Mouse (Mus musculus) MEL (cell line): ENCODE results near the gene Ddx49. TPM values are rescaled to one million over a fixed set of nuclear protein-coding genes. Genes with fewer than 3 reads are reported as not detected.

ENCODE experiments used
- DNase-seq: peaks from one replicate; pipeline ENCODE4 v3.0.0; 2011; ENCODE audit warnings: low read depth, low spot score
- H3K27ac ChIP-seq: 2 replicates; pipeline ENCODE4 v1.5.1; 2012; ENCODE audit warnings: low read depth, mild to moderate bottlenecking, control low read depth, low read length, moderate library complexity; ENCODE audit not compliant: control insufficient read depth
- H3K27me3 ChIP-seq, 2 experiments: fragments of 150-350 bp in 1 of 2; sonication (generic) in 1 of 2; 2 replicates each; pipeline ENCODE4 v1.6.1; 2012; ENCODE audit warnings: low read length in 2 of 2, mild to moderate bottlenecking in 2 of 2, improper control_type of control experiment in 1 of 2, moderate library complexity in 1 of 2; ENCODE audit not compliant: insufficient read depth in 2 of 2, control insufficient read depth in 1 of 2
- H3K36me3 ChIP-seq, 2 experiments: 2 replicates each; pipeline ENCODE4 v1.6.1; 2012 to 2014; ENCODE audit warnings: low read length in 2 of 2, improper control_type of control experiment in 1 of 2, inconsistent platforms in 1 of 2, mild to moderate bottlenecking in 1 of 2; ENCODE audit not compliant: insufficient read depth in 2 of 2, control insufficient read depth in 1 of 2
- H3K4me1 ChIP-seq, 2 experiments: fragments of 150-350 bp in 1 of 2; sonication (generic) in 1 of 2; 2 replicates each; pipeline ENCODE4 v1.6.1; 2012; ENCODE audit warnings: low read length in 2 of 2, improper control_type of control experiment in 1 of 2, mild to moderate bottlenecking in 1 of 2; ENCODE audit not compliant: insufficient read depth in 2 of 2, control insufficient read depth in 1 of 2
- H3K4me3 ChIP-seq, 2 experiments: fragments of 150-350 bp in 1 of 2; sonication (generic) in 1 of 2; 2 replicates each; pipeline ENCODE4 v1.5.1; 2012; ENCODE audit warnings: low read depth in 2 of 2, low read length in 2 of 2, mild to moderate bottlenecking in 2 of 2, moderate library complexity in 2 of 2, control low read depth in 1 of 2, improper control_type of control experiment in 1 of 2; ENCODE audit not compliant: control insufficient read depth in 1 of 2, insufficient read depth in 1 of 2
- H3K79me2 ChIP-seq: 2 replicates; pipeline ENCODE4 v1.6.1; 2012; ENCODE audit warnings: mild to moderate bottlenecking, low read length, moderate library complexity; ENCODE audit not compliant: control insufficient read depth, poor library complexity, insufficient read depth
- H3K9ac ChIP-seq: 2 replicates; pipeline ENCODE4 v1.6.1; 2012; ENCODE audit warnings: low read depth, mild to moderate bottlenecking, control low read depth, low read length, moderate library complexity; ENCODE audit not compliant: control insufficient read depth, poor library complexity, severe bottlenecking
- H3K9me3 ChIP-seq: fragments of 150-350 bp; sonication (generic); replicated peaks from 2 replicates; pipeline ENCODE4 v1.6.1; 2012; ENCODE audit warnings: mild to moderate bottlenecking, low read length, improper control_type of control experiment, moderate library complexity; ENCODE audit not compliant: insufficient read depth
- E2F4 ChIP-seq: IDR thresholded peaks from 2 replicates; pipeline ENCODE4 v1.6.1; 2011; ENCODE audit warnings: low read depth, low read length, improper control_type of control experiment, borderline replicate concordance
- ELF1 ChIP-seq: IDR thresholded peaks from 2 replicates; pipeline ENCODE4 v1.6.1; 2014; ENCODE audit warnings: low read depth, mild to moderate bottlenecking, inconsistent platforms, low read length, improper control_type of control experiment, moderate library complexity
- EP300 ChIP-seq, 2 experiments: IDR thresholded peaks; 2 replicates each; pipeline ENCODE4 v1.6.1; 2011; ENCODE audit warnings: improper control_type of control experiment in 2 of 2, low read length in 2 of 2, low read depth in 1 of 2, mild to moderate bottlenecking in 1 of 2
- ETS1 ChIP-seq: IDR thresholded peaks from 2 replicates; pipeline ENCODE4 v1.6.1; 2012; ENCODE audit warnings: low read depth, mild to moderate bottlenecking, inconsistent platforms, low read length, improper control_type of control experiment, moderate library complexity
- GATA1 ChIP-seq: IDR thresholded peaks from 2 replicates; pipeline ENCODE4 v1.6.1; 2011; ENCODE audit warnings: low read depth, low read length, improper control_type of control experiment
- HCFC1 ChIP-seq: IDR thresholded peaks from 2 replicates; pipeline ENCODE4 v1.6.1; 2012; ENCODE audit warnings: low read depth, mild to moderate bottlenecking, inconsistent platforms, low read length, improper control_type of control experiment, moderate library complexity
- MAX ChIP-seq: IDR thresholded peaks from 2 replicates; pipeline ENCODE4 v1.6.1; 2011; ENCODE audit warnings: low read length, improper control_type of control experiment
- MXI1 ChIP-seq: IDR thresholded peaks from 2 replicates; pipeline ENCODE4 v1.6.1; 2011; ENCODE audit warnings: mild to moderate bottlenecking, low read depth, low read length, improper control_type of control experiment
- MYB ChIP-seq: IDR thresholded peaks from 2 replicates; pipeline ENCODE4 v1.6.1; 2011; ENCODE audit warnings: mild to moderate bottlenecking, low read depth, low read length, improper control_type of control experiment
- NRF1 ChIP-seq: IDR thresholded peaks from 2 replicates; pipeline ENCODE4 v1.6.1; 2014; ENCODE audit warnings: low read depth, mild to moderate bottlenecking, inconsistent platforms, low read length, improper control_type of control experiment, moderate library complexity; ENCODE audit not compliant: poor library complexity, insufficient read depth, severe bottlenecking
- POLR2A ChIP-seq, 2 experiments: IDR thresholded peaks; 2 replicates each; pipeline ENCODE4 v1.6.1; 2011 to 2012; ENCODE audit warnings: low read length in 2 of 2, mild to moderate bottlenecking in 2 of 2, control low read depth in 1 of 2, improper control_type of control experiment in 1 of 2, low read depth in 1 of 2, moderate library complexity in 1 of 2; ENCODE audit not compliant: control insufficient read depth in 1 of 2, insufficient read depth in 1 of 2, poor library complexity in 1 of 2
- POLR2AphosphoS5 ChIP-seq: IDR thresholded peaks from 2 replicates; pipeline ENCODE4 v1.6.1; 2012; ENCODE audit warnings: low read depth, borderline replicate concordance, mild to moderate bottlenecking, inconsistent platforms, low read length, moderate library complexity, mixed read lengths
- RCOR1 ChIP-seq: IDR thresholded peaks from 2 replicates; pipeline ENCODE4 v1.6.1; 2012; ENCODE audit warnings: low read depth, mild to moderate bottlenecking, inconsistent platforms, low read length, improper control_type of control experiment
- TBP ChIP-seq: IDR thresholded peaks from 2 replicates; pipeline ENCODE4 v1.8.0; 2011; ENCODE audit warnings: low read depth, low read length, improper control_type of control experiment
- UBTF ChIP-seq: IDR thresholded peaks from 2 replicates; pipeline ENCODE4 v1.6.1; 2012; ENCODE audit warnings: low read depth, mild to moderate bottlenecking, inconsistent platforms, low read length, improper control_type of control experiment, moderate library complexity, borderline replicate concordance; ENCODE audit not compliant: insufficient read depth
- USF2 ChIP-seq, 2 experiments: IDR thresholded peaks; 2 replicates each; pipeline ENCODE4 v1.6.1; 2011 to 2012; ENCODE audit warnings: improper control_type of control experiment in 2 of 2, low read length in 2 of 2, borderline replicate concordance in 1 of 2, inconsistent platforms in 1 of 2, low read depth in 1 of 2, mild to moderate bottlenecking in 1 of 2; ENCODE audit not compliant: insufficient read depth in 1 of 2
- ZC3H11A ChIP-seq: IDR thresholded peaks from 2 replicates; pipeline ENCODE4 v1.6.1; 2012; ENCODE audit warnings: low read depth, mild to moderate bottlenecking, inconsistent platforms, low read length, improper control_type of control experiment
- ZKSCAN1 ChIP-seq: IDR thresholded peaks from 2 replicates; pipeline ENCODE4 v1.6.1; 2012; ENCODE audit warnings: low read depth, mild to moderate bottlenecking, inconsistent platforms, low read length, improper control_type of control experiment, moderate library complexity
- ZNF384 ChIP-seq: IDR thresholded peaks from 2 replicates; pipeline ENCODE4 v1.6.1; 2012; ENCODE audit warnings: low read depth, mild to moderate bottlenecking, inconsistent platforms, low read length, improper control_type of control experiment
- polyA plus RNA-seq, 2 experiments: library from polyadenylated mRNA; stranded (reverse) in 1 of 2; unstranded in 1 of 2; fragments of >175 nt in 1 of 2; fragments of >200 nt in 1 of 2; gene quantifications; 2 replicates each; pipeline versions ENCODE4 v1.2.1 to v1.2.4; 2012; ENCODE audit warnings: low replicate concordance in 2 of 2, low read depth in 1 of 2; ENCODE audit not compliant: insufficient read length in 2 of 2, insufficient read depth in 1 of 2, missing spikeins in 1 of 2
- total RNA-seq: library from RNA; depleted of rRNA; stranded (reverse); fragments of 300-350 nt; gene quantifications from 2 replicates; pipeline ENCODE4 v1.2.3, GENCODE M21; 2012

Ddx49 gene
- total and polyA plus RNA-seq, 3 experiments = 102 to 116 TPM; not detected in 1

- TF ChIP-seq USF2 (IDR thresholded peaks at IDR 0.05; ENCODE audit: borderline replicate concordance in 1 of 2, insufficient read depth in 1 of 2, low read depth in 1 of 2, low read length in 2 of 2) (no peak), ZKSCAN1 (no peak), GATA1 (no peak)
- TF ChIP-seq, all 39 proteins: peak for 17
Observed at GRCm38 (mm10) chr8:70282603-70283135, 19.6 kb downstream of the Ddx49 start, which contains the start of gene Homer3 (continued).

DNA sequence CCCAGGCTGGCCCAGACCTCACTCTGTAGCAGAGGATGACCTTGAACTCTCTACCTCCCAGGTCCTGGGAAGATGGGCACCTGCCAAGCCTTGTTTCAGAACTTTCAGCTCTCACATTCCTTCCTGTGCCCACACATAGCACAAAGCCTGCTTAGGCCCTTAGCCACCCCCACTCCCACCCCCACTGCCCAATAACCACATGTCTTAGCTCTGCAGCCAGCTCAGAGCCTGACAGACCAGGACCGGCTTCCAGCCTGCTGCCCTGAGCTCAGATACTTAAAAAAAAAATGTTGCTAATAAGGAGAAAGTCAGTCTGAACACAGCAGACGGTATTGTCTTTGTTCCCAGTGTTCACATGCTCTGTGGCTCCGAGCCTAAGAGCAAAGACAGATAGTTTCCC lies 21.3 kb downstream of the Ddx49 start:
- Histone ChIP-seq H3K36me3 (no peaks in the 10 kb centered on the region; a peak in 2 of 4 replicates), H3K27ac (no peak overlapping the region), H3K4me1 (peaks cover 0 to 21% of the 10 kb centered on the region in 2 experiments; a peak in 3 of 4 replicates), H3K79me2 (peaks cover 5% of the 10 kb centered on the region; the same call in 1 of the 2 replicates), H3K4me3 (no peak overlapping the region), H3K9ac (no peak overlapping the region), H3K9me3 (no peaks in the 10 kb centered on the region), H3K27me3 (no peaks in the 10 kb centered on the region)
- TF ChIP-seq UBTF (no peak), MXI1 (no peak), POLR2AphosphoS5 (no peak), ZNF384 (no peak), TBP (no peak), MYB (no peak), ETS1 (no peak), ELF1 (no peak), HCFC1 (no peak), RCOR1 (no peak), ZC3H11A (no peak), POLR2A (IDR thresholded peaks at IDR 0.05; ENCODE audit: control insufficient read depth in 1 of 2, insufficient read depth in 1 of 2, low read depth in 1 of 2, low read length in 2 of 2, poor library complexity in 1 of 2) (no peak), MAX (no peak), NRF1 (no peak), E2F4 (no peak), EP300 (IDR thresholded peaks at IDR 0.05; ENCODE audit: low read depth in 1 of 2, low read length in 2 of 2) (no peak)
- no peak for DNase-seq
